25 mouse cellular contexts compared by ENCODE assay signal in genomic region chr11:83306700-83307253, GRCm38 (mm10). TPM values are rescaled to one million over a fixed set of nuclear protein-coding genes. Genes with fewer than 3 reads are reported as not detected.
DNase-seq lines count a peak whose midpoint lies in the region; ATAC-seq lines count a peak whose summit lies in the region.
"Had no signal": no experiment of that assay in that cellular context is flagged by ENCODE, and none has a peak within 500 bp of the region (broad histone marks: within the 10 kb centered on the region; RNA-seq: fewer than 3 reads in every experiment).

No protein-coding gene starts in this region.

- H3K27ac ChIP-seq in midbrain, embryonic 11.5 days (ENCODE audit: low read depth, low read length) = no peak overlapping the region
- H3K27ac ChIP-seq in midbrain, embryonic 13.5 days = no peak overlapping the region
- H3K27ac ChIP-seq: embryonic facial prominence, embryonic 10.5 days; embryonic facial prominence, embryonic 12.5 days; forebrain, embryonic 13.5 days; forebrain, embryonic 15.5 days had no signal

- no peaks in the 10 kb centered on the region for H3K9me3 ChIP-seq in midbrain, embryonic 11.5 days (ENCODE audit: control insufficient read depth, low read length)
- no peaks in the 10 kb centered on the region for H3K9me3 ChIP-seq in midbrain, embryonic 13.5 days
- H3K9me3 ChIP-seq: embryonic facial prominence, embryonic 10.5 days; embryonic facial prominence, embryonic 12.5 days; forebrain, embryonic 13.5 days; forebrain, embryonic 15.5 days; G1E had no signal

- H3K9ac ChIP-seq in midbrain, embryonic 11.5 days (ENCODE audit: low read length) = no peak overlapping the region
- no peak overlapping the region for H3K9ac ChIP-seq in midbrain, embryonic 13.5 days (replicated peaks)
- H3K9ac ChIP-seq: embryonic facial prominence, embryonic 12.5 days; forebrain, embryonic 13.5 days; forebrain, embryonic 15.5 days; forebrain, postnatal 0 days had no signal

- peak; percentile 45 for DNase-seq in midbrain, embryonic 11.5 days (ENCODE audit: low spot score, missing footprints)
- peak; percentile 6 to 16 for DNase-seq in B cell, adult 2 months
- DNase-seq in splenic B cell, adult 2 months (ENCODE audit: low read depth, low spot score) = peak; percentile 48
- no peak for DNase-seq in gastrocnemius, postnatal 4 days (ENCODE audit: low spot score in 2 of 2)
- no peak for DNase-seq in gastrocnemius, postnatal 36 days
- DNase-seq: adrenal gland, adult 8-10 months; adrenal gland, postnatal 14 days; adrenal gland, postnatal 36 days; cerebellum, adult 11-12 months; cerebellum, adult 2 months; cerebellum, adult 9-10 months; cerebellum, postnatal 10 days; cerebellum, postnatal 25 days; forebrain, postnatal 0 days had no signal

- no peak overlapping the region for H3K4me3 ChIP-seq in midbrain, embryonic 11.5 days (ENCODE audit: low read depth, low read length)
- no peak overlapping the region for H3K4me3 ChIP-seq in midbrain, embryonic 13.5 days (replicated peaks)
- H3K4me3 ChIP-seq: embryonic facial prominence, embryonic 10.5 days; embryonic facial prominence, embryonic 12.5 days; forebrain, embryonic 13.5 days; forebrain, embryonic 15.5 days had no signal

- no peaks in the 10 kb centered on the region for H3K27me3 ChIP-seq in midbrain, embryonic 11.5 days (ENCODE audit: control insufficient read depth, insufficient read depth, low read length)
- no peaks in the 10 kb centered on the region for H3K27me3 ChIP-seq in midbrain, embryonic 13.5 days
- no peaks in the 10 kb centered on the region for H3K27me3 ChIP-seq in splenic B cell, adult 2 months (ENCODE audit: control insufficient read depth, insufficient read depth, low read length, poor library complexity, severe bottlenecking)
- H3K27me3 ChIP-seq: embryonic facial prominence, embryonic 12.5 days; forebrain, embryonic 13.5 days; forebrain, embryonic 15.5 days; Patski had no signal

- H3K4me2 ChIP-seq in midbrain, embryonic 11.5 days = no peak overlapping the region
- H3K4me2 ChIP-seq in midbrain, embryonic 13.5 days (replicated peaks) = no peak overlapping the region
- H3K4me2 ChIP-seq: embryonic facial prominence, embryonic 12.5 days; forebrain, embryonic 13.5 days; forebrain, embryonic 15.5 days had no signal

- H3K4me1 ChIP-seq in midbrain, embryonic 11.5 days (ENCODE audit: control insufficient read depth, insufficient read depth, low read length) = peaks cover 9% of the 10 kb centered on the region
- H3K4me1 ChIP-seq in midbrain, embryonic 13.5 days (replicated peaks) = peaks cover 41% of the 10 kb centered on the region

- 0 out of 2 replicates have a peak, but pooled peaks cover 3% of the 10 kb centered on the region for H3K36me3 ChIP-seq in midbrain, embryonic 11.5 days (ENCODE audit: control insufficient read depth, insufficient read depth, low read length)
- H3K36me3 ChIP-seq in midbrain, embryonic 13.5 days = peaks cover 11% of the 10 kb centered on the region
- peaks cover 6% of the 10 kb centered on the region; the same call in 1 of the 2 replicates for H3K36me3 ChIP-seq in splenic B cell, adult 2 months (ENCODE audit: control insufficient read depth, insufficient read depth, low read length, poor library complexity, severe bottlenecking)

- ATAC-seq in midbrain, embryonic 11.5 days (ENCODE audit: low FRiP score) = no peak
- ATAC-seq in midbrain, embryonic 13.5 days = no peak
- ATAC-seq: activated CD4-positive, CD25-positive, alpha-beta regulatory T cell, adult 4 months; forebrain, embryonic 13.5 days; forebrain, embryonic 15.5 days; forebrain, postnatal 0 days; Patski had no signal

- WGBS in midbrain, embryonic 11.5 days = 81% methylated on average over 4 of the region's 4 CpGs
- 83% methylated on average over 4 of the region's 4 CpGs for WGBS in midbrain, embryonic 13.5 days

- intact Hi-C loops in gastrocnemius, postnatal 36 days (cut with DNase I) = no loop called here

RNA-seq across cellular contexts. Expression of gene Pex12, which starts 4.4 kb away (rescaled TPM):
- polyA plus RNA-seq in midbrain, embryonic 11.5 days (2014; fragmentation: Nextera tagmentation; extraction: Ambion mirVana) = 20.1 and 20.8 TPM in 2 replicates
- polyA plus RNA-seq in midbrain, embryonic 13.5 days (2015; fragmentation: Nextera tagmentation; extraction: Ambion mirVana) = 21.0 and 21.1 TPM in 2 replicates
- 10 to 100 TPM; 13.7 to 14.2 TPM for total RNA-seq in gastrocnemius, postnatal 4 days (2021)
- 1 to 10 TPM; 7.3 to 8.2 TPM for total RNA-seq in gastrocnemius, postnatal 36 days (2021)

RNA-seq across cellular contexts. Expression of gene Ap2b1, which starts 8.0 kb away (rescaled TPM):
- 121 and 130 TPM in 2 replicates for polyA plus RNA-seq in midbrain, embryonic 11.5 days (2014; fragmentation: Nextera tagmentation; extraction: Ambion mirVana)
- 109 and 116 TPM in 2 replicates for polyA plus RNA-seq in midbrain, embryonic 13.5 days (2015; fragmentation: Nextera tagmentation; extraction: Ambion mirVana)
- 10 to 100 TPM; 64.8 to 69.7 TPM for total RNA-seq in gastrocnemius, postnatal 4 days (2021)
- 10 to 100 TPM; 26.1 to 27.3 TPM for total RNA-seq in gastrocnemius, postnatal 36 days (2021)

RNA-seq across cellular contexts. Expression of gene Slfn14, which starts 20.3 kb away (rescaled TPM):
- polyA plus RNA-seq in midbrain, embryonic 11.5 days (2014; fragmentation: Nextera tagmentation; extraction: Ambion mirVana) = 0.79 and 0.88 TPM in 2 replicates
- polyA plus RNA-seq in midbrain, embryonic 13.5 days (2015; fragmentation: Nextera tagmentation; extraction: Ambion mirVana) = 0.12 and 0.15 TPM in 2 replicates
- total RNA-seq in gastrocnemius, postnatal 4 days (2021) = under 1 TPM; 0.07 to 0.26 TPM
- total RNA-seq in gastrocnemius, postnatal 36 days (2021) = not detected
- total RNA-seq: adrenal gland, adult 18-20 months; adrenal gland, adult 8-10 months; adrenal gland, postnatal 36 days; forebrain, postnatal 0 days had no signal
- polyA plus RNA-seq: activated CD4-positive, CD25-positive, alpha-beta regulatory T cell, adult 4 months; C2C12; cortical plate, adult 2 months; forebrain, embryonic 15.5 days; forebrain, postnatal 0 days; Patski had no signal

Comparison
In these comparisons a context has a peak if more than half of its experiments do, and no peak if none do; other contexts are left out.
1. DNase-seq: peak in midbrain, embryonic 11.5 days (single experiment), B cell, adult 2 months (2 of 2) and splenic B cell, adult 2 months (single experiment); none in gastrocnemius, postnatal 4 days (0 of 2) and gastrocnemius, postnatal 36 days (0 of 2).